In the genomic region with DNA sequence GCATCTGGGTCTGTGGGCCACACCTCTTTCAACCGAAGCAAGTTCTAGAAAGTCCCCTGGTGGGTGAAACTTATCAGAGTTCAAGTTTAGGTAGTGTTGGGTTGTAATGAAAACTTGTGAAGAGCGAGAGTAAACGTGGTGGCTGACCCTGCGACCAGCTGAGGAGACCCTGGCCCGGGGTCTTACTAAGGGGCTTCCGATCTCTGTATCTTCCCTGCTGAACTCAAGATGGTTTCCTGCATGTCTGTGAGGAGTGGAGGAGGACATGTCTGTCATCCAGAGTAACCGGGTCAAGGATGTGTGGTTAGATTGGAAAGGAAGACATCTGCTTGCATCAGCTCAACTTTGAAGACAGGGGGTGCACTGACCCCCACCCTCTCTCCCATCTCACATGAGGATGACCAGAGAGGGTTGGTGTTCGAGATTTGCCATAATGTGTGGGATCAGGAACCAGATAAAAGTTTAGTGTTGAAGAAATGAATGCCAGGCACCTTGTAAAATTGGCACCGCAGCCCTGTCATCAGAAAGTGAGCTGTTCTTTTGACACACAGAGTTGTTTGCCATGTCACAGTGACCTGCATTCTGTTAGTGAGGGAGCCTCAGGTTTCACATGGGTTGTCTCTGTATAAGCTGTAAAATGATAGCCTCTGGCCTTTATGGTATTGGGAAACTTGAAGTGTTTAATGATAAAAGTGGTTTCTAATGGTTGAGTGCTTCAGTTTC, we compare ENCODE assay signal across 8 mouse cellular contexts. TPM values are rescaled to one million over a fixed set of nuclear protein-coding genes. Genes with fewer than 3 reads are reported as not detected.
DNase-seq lines count a peak whose midpoint lies in the region; ATAC-seq and TF ChIP-seq lines count a peak whose summit lies in the region.

No protein-coding gene starts in this region.

- no peaks in the 10 kb centered on the region for H3K9me3 ChIP-seq in kidney, postnatal 0 days (replicated peaks; ENCODE audit: low read length)
- H3K9me3 ChIP-seq in forebrain, postnatal 0 days (ENCODE audit: low read length) = no peaks in the 10 kb centered on the region
- H3K9me3 ChIP-seq in limb, embryonic 14.5 days (ENCODE audit: control insufficient read depth, low read length) = no peaks in the 10 kb centered on the region
- no peaks in the 10 kb centered on the region for H3K9me3 ChIP-seq in neural tube, embryonic 15.5 days (replicated peaks)

- 25% methylated on average over 9 of the region's 9 CpGs for WGBS in kidney, postnatal 0 days
- 52% methylated on average over 9 of the region's 9 CpGs for WGBS in forebrain, postnatal 0 days
- 51% methylated on average over 9 of the region's 9 CpGs for WGBS in limb, embryonic 14.5 days
- WGBS in neural tube, embryonic 15.5 days = 58% methylated on average over 9 of the region's 9 CpGs

- H3K9ac ChIP-seq in kidney, postnatal 0 days (ENCODE audit: low read depth, low read length) = peak overlapping the region; percentile 80; the same call in 1 of the 2 replicates
- H3K9ac ChIP-seq in forebrain, postnatal 0 days = peak overlapping the region; percentile 73
- H3K9ac ChIP-seq in limb, embryonic 14.5 days (ENCODE audit: low read depth, low read length, severe bottlenecking) = peak overlapping the region; percentile 81
- peak overlapping the region; percentile 74 for H3K9ac ChIP-seq in neural tube, embryonic 15.5 days (replicated peaks)

- peak overlapping the region; percentile 73 for H3K4me3 ChIP-seq in kidney, postnatal 0 days (replicated peaks; ENCODE audit: low read depth, low read length)
- peak overlapping the region; percentile 76 for H3K4me3 ChIP-seq in forebrain, postnatal 0 days (ENCODE audit: low read depth, low read length)
- peak overlapping the region; percentile 80 for H3K4me3 ChIP-seq in limb, embryonic 14.5 days (replicated peaks; ENCODE audit: low read length)
- H3K4me3 ChIP-seq in neural tube, embryonic 15.5 days (replicated peaks) = peak overlapping the region; percentile 64

- TF ChIP-seq CTCF in kidney, postnatal 0 days (IDR thresholded peaks at IDR 0.05; ENCODE audit: low read depth) = peak; percentile 34; the same call in 1 of the 2 replicates
- peak; percentile 9; the same call in 1 of the 2 replicates for TF ChIP-seq CTCF in forebrain, postnatal 0 days (IDR thresholded peaks at IDR 0.05; ENCODE audit: low read depth)

- H3K36me3 ChIP-seq in kidney, postnatal 0 days (ENCODE audit: insufficient read depth, low read length) = no peaks in the 10 kb centered on the region
- no peaks in the 10 kb centered on the region for H3K36me3 ChIP-seq in forebrain, postnatal 0 days (ENCODE audit: insufficient read depth)
- H3K36me3 ChIP-seq in limb, embryonic 14.5 days (ENCODE audit: control insufficient read depth, insufficient read depth, low read length) = no peaks in the 10 kb centered on the region
- no peaks in the 10 kb centered on the region for H3K36me3 ChIP-seq in neural tube, embryonic 15.5 days

- no peaks in the 10 kb centered on the region for H3K27me3 ChIP-seq in kidney, postnatal 0 days (ENCODE audit: insufficient read depth, low read length)
- H3K27me3 ChIP-seq in forebrain, postnatal 0 days (ENCODE audit: insufficient read depth, low read length) = no peaks in the 10 kb centered on the region
- no peaks in the 10 kb centered on the region for H3K27me3 ChIP-seq in limb, embryonic 14.5 days (ENCODE audit: control insufficient read depth, insufficient read depth, low read length)
- no peaks in the 10 kb centered on the region for H3K27me3 ChIP-seq in neural tube, embryonic 15.5 days (replicated peaks)

- peak overlapping the region; percentile 76; the same call in 1 of the 2 replicates for H3K27ac ChIP-seq in kidney, postnatal 0 days
- H3K27ac ChIP-seq in forebrain, postnatal 0 days (ENCODE audit: low read depth, low read length) = no peak overlapping the region
- peak overlapping the region; percentile 58; the same call in 1 of the 2 replicates for H3K27ac ChIP-seq in limb, embryonic 14.5 days (replicated peaks; ENCODE audit: low read depth, low read length)
- no peak overlapping the region; the same call in 1 of the 2 replicates for H3K27ac ChIP-seq in neural tube, embryonic 15.5 days (replicated peaks)

- no peak for TF ChIP-seq POLR2A in limb, embryonic 14.5 days (IDR thresholded peaks at IDR 0.05; ENCODE audit: borderline replicate concordance, extremely low read depth, insufficient read depth, insufficient read length)

- peaks cover 7% of the 10 kb centered on the region; the same call in 1 of the 2 replicates for H3K4me1 ChIP-seq in kidney, postnatal 0 days (replicated peaks; ENCODE audit: insufficient read depth, low read length)
- H3K4me1 ChIP-seq in forebrain, postnatal 0 days (ENCODE audit: insufficient read depth) = peaks cover 11% of the 10 kb centered on the region; the same call in 1 of the 2 replicates
- peaks cover 11% of the 10 kb centered on the region for H3K4me1 ChIP-seq in limb, embryonic 14.5 days (ENCODE audit: control insufficient read depth, insufficient read depth, low read length)
- peaks cover 19% of the 10 kb centered on the region for H3K4me1 ChIP-seq in neural tube, embryonic 15.5 days

- peak; percentile 81 for DNase-seq in kidney, postnatal 0 days (ENCODE audit: low spot score)
- no peak for DNase-seq in kidney, postnatal 36 days
- DNase-seq in adipocyte (ENCODE audit: low spot score) = peak; percentile 25
- no peak for DNase-seq in forebrain, postnatal 0 days
- no peak for DNase-seq in limb, embryonic 14.5 days (ENCODE audit: low spot score)
- no peak for DNase-seq in right cerebral cortex, adult 18-20 months
- DNase-seq in spleen, postnatal 4 days (ENCODE audit: low spot score in 2 of 2) = no peak

- no peak for ATAC-seq in kidney, postnatal 0 days (replicated peaks; ENCODE audit: low FRiP score, low read depth)
- no peak for ATAC-seq in forebrain, postnatal 0 days
- no peak for ATAC-seq in limb, embryonic 14.5 days (ENCODE audit: low FRiP score, low read depth)
- ATAC-seq in neural tube, embryonic 15.5 days (ENCODE audit: low FRiP score) = no peak

- peak overlapping the region; percentile 89 for H3K4me2 ChIP-seq in kidney, postnatal 0 days (ENCODE audit: low read length)
- H3K4me2 ChIP-seq in forebrain, postnatal 0 days (ENCODE audit: low read depth) = peak overlapping the region; percentile 95
- H3K4me2 ChIP-seq in limb, embryonic 14.5 days (replicated peaks; ENCODE audit: low read depth, low read length, severe bottlenecking) = peak overlapping the region; percentile 96
- peak overlapping the region; percentile 94 for H3K4me2 ChIP-seq in neural tube, embryonic 15.5 days

RNA-seq across cellular contexts. Expression of gene Atf3, which starts 7.3 kb away (rescaled TPM):
- polyA plus RNA-seq in kidney, postnatal 0 days (2015; fragmentation: Nextera tagmentation; extraction: Ambion mirVana) = 3.2 and 4.0 TPM in 2 replicates
- total RNA-seq in forebrain, postnatal 0 days (2014; rRNA removed) = 0.62 and 1.5 TPM in 2 replicates
- 1.1 and 1.4 TPM in 2 replicates for polyA plus RNA-seq in forebrain, postnatal 0 days (2015; fragmentation: Nextera tagmentation; extraction: Ambion mirVana)
- 4.4 and 5.0 TPM in 2 replicates for polyA plus RNA-seq in limb, embryonic 14.5 days (2012; rRNA removed)
- 5.6 and 5.9 TPM in 2 replicates for polyA plus RNA-seq in limb, embryonic 14.5 days (2014; fragmentation: Nextera tagmentation; extraction: Ambion mirVana)
- polyA plus RNA-seq in neural tube, embryonic 15.5 days (2015; fragmentation: Nextera tagmentation; extraction: Ambion mirVana) = 1.8 and 1.9 TPM in 2 replicates

Comparison
In these comparisons a context has a peak if more than half of its experiments do, and no peak if none do; other contexts are left out.
1. DNase-seq: peak in kidney, postnatal 0 days (single experiment) and adipocyte (single experiment); none in kidney, postnatal 36 days (0 of 2), forebrain, postnatal 0 days (single experiment), limb, embryonic 14.5 days (single experiment), right cerebral cortex, adult 18-20 months (single experiment) and spleen, postnatal 4 days (0 of 2).
2. H3K27ac ChIP-seq: peak in kidney, postnatal 0 days (single experiment) and limb, embryonic 14.5 days (single experiment); none in forebrain, postnatal 0 days (single experiment) and neural tube, embryonic 15.5 days (single experiment).
3. Peak in every context shown above with its lines, with median percentiles within 50 percentile points of each other: H3K4me2 ChIP-seq, H3K4me3 ChIP-seq and H3K9ac ChIP-seq.